Mouse (Mus musculus) liver, postnatal 0 days (tissue): ENCODE measurements around the gene Dus2.

Experiments used
- CTCF ChIP-seq: sonication (generic); IDR thresholded peaks from 2 replicates; pipeline ENCODE4 v1.5.1; 2016; ENCODE audit warnings: antibody characterized with exemption, low read depth
- EP300 ChIP-seq: IDR thresholded peaks from 2 replicates; pipeline ENCODE4 v1.6.1; 2016; ENCODE audit warnings: antibody characterized with exemption, low read depth, mild to moderate bottlenecking

- TF ChIP-seq CTCF, result no peak
- TF ChIP-seq EP300, result peak; percentile 91
These were observed 16.0 kb downstream of the Dus2 start for GRCm38 (mm10) chr8:106007135-106007534.
